Mouse (Mus musculus) midbrain, embryonic 11.5 days (tissue): ENCODE measurements around the gene Odf4. TPM values are rescaled to one million over a fixed set of nuclear protein-coding genes. Genes with fewer than 3 reads are reported as not detected.

Source experiments
- ATAC-seq: fragments of 200-750 bp; cut with Nextera tagmentation; 2 replicates; pipeline ENCODE4 v1.8.0; 2017; ENCODE audit warnings: moderate TSS enrichment, moderate library complexity; ENCODE audit not compliant: low FRiP score
- DNase-seq: peaks from one replicate; pipeline ENCODE4 v3.0.0; 2015; ENCODE audit warnings: low spot score; ENCODE audit errors: missing footprints
- H3K27ac ChIP-seq: fragments of 300-500 bp; sonication (generic); 2 replicates; pipeline ENCODE4 v1.5.1; 2014; ENCODE audit warnings: low read depth, low read length
- H3K27me3 ChIP-seq: fragments of 300-500 bp; sonication (generic); 2 replicates; pipeline ENCODE4 v1.6.1; 2014; ENCODE audit warnings: mild to moderate bottlenecking, low read length, moderate library complexity, mixed read lengths; ENCODE audit not compliant: control insufficient read depth, insufficient read depth
- H3K36me3 ChIP-seq: fragments of 300-500 bp; sonication (generic); 2 replicates; pipeline ENCODE4 v1.6.1; 2014; ENCODE audit warnings: mild to moderate bottlenecking, low read length, moderate library complexity, mixed read lengths; ENCODE audit not compliant: control insufficient read depth, insufficient read depth
- H3K4me1 ChIP-seq: fragments of 300-500 bp; sonication (generic); 2 replicates; pipeline ENCODE4 v1.6.1; 2014; ENCODE audit warnings: low read length; ENCODE audit not compliant: control insufficient read depth, insufficient read depth
- H3K4me2 ChIP-seq: fragments of 300-500 bp; sonication (generic); 2 replicates; pipeline ENCODE4 v1.6.1; 2014; ENCODE audit warnings: mild to moderate bottlenecking, moderate library complexity
- H3K4me3 ChIP-seq: fragments of 300-500 bp; sonication (generic); 2 replicates; pipeline ENCODE4 v1.5.1; 2014; ENCODE audit warnings: low read depth, low read length
- H3K9ac ChIP-seq: fragments of 300-500 bp; sonication (generic); 2 replicates; pipeline ENCODE4 v1.6.1; 2014; ENCODE audit warnings: low read length
- H3K9me3 ChIP-seq: fragments of 300-500 bp; sonication (generic); 2 replicates; pipeline ENCODE4 v1.6.1; 2016; ENCODE audit warnings: low read length; ENCODE audit not compliant: control insufficient read depth
- WGBS: fragments of 180-500 bp; shearing (Covaris S2); extraction: QIAGEN DNeasy Blood & Tissue Kit; methylation state at CpG from one replicate; pipeline ENCODE4 v1.1.7; 2014; 5-methylcytosine and 5-hydroxymethylcytosine counted together
- polyA plus RNA-seq: library from polyadenylated mRNA; unstranded; fragments of >200 nt; fragmentation: Nextera tagmentation; extraction: Ambion mirVana; gene quantifications from 2 replicates; pipeline ENCODE4 v1.2.1, GENCODE M21; 2014

Gene Odf4
- polyA plus RNA-seq, 1 experiment from 2014 or later: not detected

- Histone ChIP-seq H3K4me1 (no peaks in the 10 kb centered on the region), H3K27ac (no peak overlapping the region), H3K9me3 (no peaks in the 10 kb centered on the region), H3K36me3 (peaks cover 14% of the 10 kb centered on the region; the same call in 1 of the 2 replicates), H3K9ac (no peak overlapping the region), H3K27me3 (no peaks in the 10 kb centered on the region), H3K4me2 (no peak overlapping the region), H3K4me3 (no peak overlapping the region)
- 53% methylated on average over 7 of the region's 7 CpGs for WGBS
- no peak for ATAC-seq
- DNase-seq: peak; percentile 69
These were observed 17.9 kb downstream of the Odf4 start for GRCm38 (mm10) chr11:68908846-68909503.

- DNase-seq (peak; percentile 67), ATAC-seq (no peak)
- peaks cover 24% of the 10 kb centered on the region for H3K36me3 ChIP-seq
- no peaks in the 10 kb centered on the region for H3K27me3 ChIP-seq
- H3K4me3 ChIP-seq: no peak overlapping the region
- H3K4me2 ChIP-seq: no peak overlapping the region
- H3K27ac ChIP-seq: no peak overlapping the region
- H3K9ac ChIP-seq: no peak overlapping the region
- 76% methylated on average over 3 of the region's 3 CpGs for WGBS
- no peaks in the 10 kb centered on the region for H3K9me3 ChIP-seq
- H3K4me1 ChIP-seq: peaks cover 8% of the 10 kb centered on the region
These were observed 19.6 kb downstream of the Odf4 start for GRCm38 (mm10) chr11:68907251-68907650.

- ATAC-seq: no peak
- DNase-seq: peak; percentile 88
- Histone ChIP-seq H3K4me1 (peaks cover 8% of the 10 kb centered on the region), H3K9me3 (no peaks in the 10 kb centered on the region), H3K27me3 (no peaks in the 10 kb centered on the region), H3K9ac (no peak overlapping the region), H3K36me3 (peaks cover 24% of the 10 kb centered on the region), H3K27ac (no peak overlapping the region), H3K4me2 (no peak overlapping the region), H3K4me3 (no peak overlapping the region)
- WGBS: 89% methylated on average over 4 of the region's 4 CpGs
These were observed 20.5 kb downstream of the Odf4 start for GRCm38 (mm10) chr11:68906461-68906790.

GRCm38 (mm10) chr11:68905665-68906460 is 21.0 kb downstream of the Odf4 start:
- peaks cover 8% of the 10 kb centered on the region for H3K4me1 ChIP-seq
- H3K9ac ChIP-seq: no peak overlapping the region
- H3K9me3 ChIP-seq: no peaks in the 10 kb centered on the region
- no peak for ATAC-seq
- H3K27ac ChIP-seq: no peak overlapping the region
- peaks cover 24% of the 10 kb centered on the region for H3K36me3 ChIP-seq
- 88% methylated on average over 9 of the region's 9 CpGs for WGBS
- H3K4me3 ChIP-seq: no peak overlapping the region
- H3K4me2 ChIP-seq: no peak overlapping the region
- DNase-seq: peak; percentile 84
- no peaks in the 10 kb centered on the region for H3K27me3 ChIP-seq

- ATAC-seq (no peak), DNase-seq (peak; percentile 81)
- WGBS: 92% methylated on average over 3 of the region's 3 CpGs
- Histone ChIP-seq H3K9ac (no peak overlapping the region), H3K4me1 (peaks cover 8% of the 10 kb centered on the region), H3K4me2 (no peak overlapping the region), H3K27me3 (no peaks in the 10 kb centered on the region), H3K9me3 (no peaks in the 10 kb centered on the region), H3K4me3 (no peak overlapping the region), H3K27ac (no peak overlapping the region), H3K36me3 (peaks cover 24% of the 10 kb centered on the region)
These were observed 21.7 kb downstream of the Odf4 start for GRCm38 (mm10) chr11:68905138-68905531.

- peaks cover 24% of the 10 kb centered on the region for H3K36me3 ChIP-seq
These were observed 22.3 kb downstream of the Odf4 start for GRCm38 (mm10) chr11:68904375-68905137.

GRCm38 (mm10) chr11:68903775-68904174 is 23.1 kb downstream of the Odf4 start:
- Histone ChIP-seq H3K9me3 (no peaks in the 10 kb centered on the region), H3K4me1 (peaks cover 8% of the 10 kb centered on the region), H3K4me2 (no peak overlapping the region), H3K27me3 (no peaks in the 10 kb centered on the region), H3K27ac (no peak overlapping the region), H3K36me3 (peaks cover 24% of the 10 kb centered on the region), H3K9ac (no peak overlapping the region), H3K4me3 (no peak overlapping the region)
- ATAC-seq (no peak), DNase-seq (peak; percentile 49)
- WGBS: 97% methylated on average over 2 of the region's 2 CpGs

More at GRCm38 (mm10) chr11:68904375-68905137, 22.3 kb downstream of the Odf4 start:
- no peaks in the 10 kb centered on the region for H3K9me3 ChIP-seq
- no peaks in the 10 kb centered on the region for H3K27me3 ChIP-seq
- H3K4me2 ChIP-seq: no peak overlapping the region
- no peak overlapping the region for H3K4me3 ChIP-seq
- H3K27ac ChIP-seq: no peak overlapping the region
- H3K4me1 ChIP-seq: peaks cover 8% of the 10 kb centered on the region
- 93% methylated on average over 8 of the region's 8 CpGs for WGBS
- H3K9ac ChIP-seq: no peak overlapping the region
- no peak for ATAC-seq
- DNase-seq: peak; percentile 97

- no peaks in the 10 kb centered on the region for H3K27me3 ChIP-seq
- no peak for ATAC-seq
- no peak overlapping the region for H3K27ac ChIP-seq
- H3K9me3 ChIP-seq: no peaks in the 10 kb centered on the region
- peak; percentile 68 for DNase-seq
- 86% methylated on average over 5 of the region's 5 CpGs for WGBS
- peaks cover 8% of the 10 kb centered on the region for H3K4me1 ChIP-seq
- peak overlapping the region; percentile 78 for H3K4me2 ChIP-seq
- H3K4me3 ChIP-seq: peak overlapping the region; percentile 63
- peaks cover 24% of the 10 kb centered on the region for H3K36me3 ChIP-seq
- H3K9ac ChIP-seq: peak overlapping the region; percentile 97
These were observed 24.1 kb downstream of the Odf4 start for GRCm38 (mm10) chr11:68902823-68903222.

- H3K27ac ChIP-seq: no peak overlapping the region
- DNase-seq (peak; percentile 81), ATAC-seq (no peak)
- H3K4me3 ChIP-seq: peak overlapping the region; percentile 63
- H3K4me2 ChIP-seq: peak overlapping the region; percentile 78
- H3K36me3 ChIP-seq: peaks cover 24% of the 10 kb centered on the region
- no peaks in the 10 kb centered on the region for H3K9me3 ChIP-seq
- peak overlapping the region; percentile 97 for H3K9ac ChIP-seq
- H3K27me3 ChIP-seq: no peaks in the 10 kb centered on the region
- H3K4me1 ChIP-seq: peaks cover 8% of the 10 kb centered on the region
- 5% methylated on average over 11 of the region's 11 CpGs for WGBS
These were observed 24.5 kb downstream of the Odf4 start for GRCm38 (mm10) chr11:68902367-68902766.
